Mouse (Mus musculus): Measurements from ENCODE around the gene Irf4. TPM values are rescaled to one million over a fixed set of nuclear protein-coding genes. Genes with fewer than 3 reads are reported as not detected.

Gene Irf4
- polyA plus RNA-seq, 1 experiment from 2014 or later: 0.15 TPM

DNA sequence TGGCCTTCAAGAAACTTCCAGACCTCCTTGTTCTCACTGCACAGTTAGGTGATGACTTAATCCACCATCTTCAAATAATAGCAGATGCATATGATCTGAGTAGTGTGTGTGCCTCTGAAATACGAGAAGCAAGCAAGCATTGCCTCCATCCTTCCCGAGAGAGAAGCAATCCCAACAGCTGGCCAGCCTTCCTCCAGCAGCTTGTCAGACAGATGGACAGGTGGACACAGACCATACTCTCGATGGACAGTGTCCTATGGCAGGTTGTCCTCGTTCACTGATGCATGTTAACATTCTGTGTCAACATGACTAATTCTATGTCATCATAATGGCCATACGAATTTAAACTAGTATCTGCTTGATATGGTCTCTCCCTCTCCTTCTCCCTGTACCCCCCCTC is 25.8 kb upstream of the Irf4 start:
- no peak overlapping the region for H3K4me3 ChIP-seq
- no peak for ATAC-seq (ENCODE audit: insufficient number of reproducible peaks, insufficient read depth, low FRiP score, low TSS enrichment, low read depth)
- H3K27me3 ChIP-seq: no peaks in the 10 kb centered on the region
- no peak overlapping the region for H3K9ac ChIP-seq
- no peak overlapping the region for H3K4me2 ChIP-seq
- H3K4me1 ChIP-seq: peaks cover 13% of the 10 kb centered on the region
- no peaks in the 10 kb centered on the region for H3K9me3 ChIP-seq
- no peak overlapping the region for H3K27ac ChIP-seq
- H3K36me3 ChIP-seq: no peaks in the 10 kb centered on the region
- WGBS: 48% methylated on average over 5 of the region's 5 CpGs

DNA sequence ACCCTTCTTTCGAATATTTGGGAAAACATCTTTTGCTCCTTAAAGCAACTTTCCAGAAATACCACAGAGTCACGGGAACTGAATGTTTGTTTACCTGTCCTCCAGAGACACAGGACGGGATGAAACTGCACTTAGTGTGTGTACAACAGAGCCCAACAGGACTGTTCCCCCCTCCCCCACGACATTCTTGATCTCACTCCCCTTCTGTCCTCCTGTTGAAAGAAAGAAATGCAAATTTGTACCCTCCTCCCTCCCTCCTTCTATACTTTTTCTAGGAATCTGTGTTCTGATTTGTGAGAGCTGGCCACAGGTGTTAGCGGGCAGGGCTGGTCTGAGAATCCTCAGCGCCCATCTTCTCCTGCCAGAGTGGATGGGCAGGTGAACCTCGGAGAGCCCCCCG is 25.2 kb upstream of the Irf4 start:
- H3K4me3 ChIP-seq: no peak overlapping the region
- no peak overlapping the region for H3K4me2 ChIP-seq
- H3K36me3 ChIP-seq: no peaks in the 10 kb centered on the region
- no peak overlapping the region for H3K27ac ChIP-seq
- no peaks in the 10 kb centered on the region for H3K9me3 ChIP-seq
- no peak for ATAC-seq (ENCODE audit: insufficient number of reproducible peaks, insufficient read depth, low FRiP score, low TSS enrichment, low read depth)
- 61% methylated on average over 8 of the region's 8 CpGs for WGBS
- H3K4me1 ChIP-seq: peaks cover 13% of the 10 kb centered on the region
- no peaks in the 10 kb centered on the region for H3K27me3 ChIP-seq
- no peak overlapping the region for H3K9ac ChIP-seq

GRCm38 (mm10) chr13:30724691-30725271 is 24.2 kb upstream of the Irf4 start:
- H3K36me3 ChIP-seq: no peaks in the 10 kb centered on the region
- H3K9ac ChIP-seq: 0 out of 2 replicates have a peak overlapping the region, but pooled peaks have one; percentile 2
- H3K9me3 ChIP-seq: no peaks in the 10 kb centered on the region
- WGBS: 24% methylated on average over 7 of the region's 7 CpGs
- H3K4me1 ChIP-seq: peaks cover 13% of the 10 kb centered on the region
- peak overlapping the region; percentile 29 for H3K4me2 ChIP-seq
- no peak overlapping the region for H3K4me3 ChIP-seq
- no peak for ATAC-seq (ENCODE audit: insufficient number of reproducible peaks, insufficient read depth, low FRiP score, low TSS enrichment, low read depth)
- no peak overlapping the region for H3K27ac ChIP-seq
- no peaks in the 10 kb centered on the region for H3K27me3 ChIP-seq

DNA sequence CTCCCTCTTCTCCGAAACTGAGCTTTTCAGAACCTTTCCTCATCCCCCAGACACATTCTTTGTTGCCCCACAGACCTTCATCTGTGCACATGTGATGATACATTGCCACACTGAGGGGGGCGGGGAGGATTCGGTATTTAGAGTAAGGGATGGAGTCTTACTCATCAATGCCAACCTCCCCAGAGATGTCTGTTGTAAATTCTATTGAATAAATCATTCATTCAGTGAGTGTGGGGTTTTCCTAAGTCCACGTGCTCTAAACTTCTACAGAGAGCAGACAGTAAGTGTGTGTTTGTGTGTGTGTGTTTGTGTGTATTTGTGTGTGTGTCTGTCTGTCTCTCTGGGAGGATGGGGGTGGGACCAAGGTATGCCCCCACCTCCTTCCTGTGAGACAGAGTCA is 22.1 kb upstream of the Irf4 start:
- Histone ChIP-seq H3K27ac (no peak overlapping the region), H3K9ac (no peak overlapping the region), H3K4me1 (peaks cover 13% of the 10 kb centered on the region), H3K4me3 (no peak overlapping the region), H3K36me3 (no peaks in the 10 kb centered on the region), H3K4me2 (no peak overlapping the region), H3K9me3 (no peaks in the 10 kb centered on the region), H3K27me3 (no peaks in the 10 kb centered on the region)
- 81% methylated on average over 4 of the region's 4 CpGs for WGBS
- no peak for ATAC-seq (ENCODE audit: insufficient number of reproducible peaks, insufficient read depth, low FRiP score, low TSS enrichment, low read depth)

- Histone ChIP-seq H3K27ac (no peak overlapping the region), H3K4me3 (no peak overlapping the region), H3K36me3 (no peaks in the 10 kb centered on the region), H3K9ac (no peak overlapping the region), H3K4me1 (peaks cover 8% of the 10 kb centered on the region), H3K27me3 (no peaks in the 10 kb centered on the region), H3K4me2 (no peak overlapping the region), H3K9me3 (no peaks in the 10 kb centered on the region)
- no peak for ATAC-seq (ENCODE audit: insufficient number of reproducible peaks, insufficient read depth, low FRiP score, low TSS enrichment, low read depth)
- 93% methylated on average over 7 of the region's 7 CpGs for WGBS
Measured at GRCm38 (mm10) chr13:30728155-30728554, 20.9 kb upstream of the Irf4 start.

GRCm38 (mm10) chr13:30729245-30729644 is 19.8 kb upstream of the Irf4 start:
- H3K4me1 ChIP-seq: peaks cover 8% of the 10 kb centered on the region
- no peaks in the 10 kb centered on the region for H3K9me3 ChIP-seq
- no peak overlapping the region for H3K4me3 ChIP-seq
- H3K27ac ChIP-seq: no peak overlapping the region
- WGBS: 41% methylated on average over 6 of the region's 6 CpGs
- H3K36me3 ChIP-seq: no peaks in the 10 kb centered on the region
- no peak overlapping the region for H3K9ac ChIP-seq
- no peaks in the 10 kb centered on the region for H3K27me3 ChIP-seq
- no peak for ATAC-seq (ENCODE audit: insufficient number of reproducible peaks, insufficient read depth, low FRiP score, low TSS enrichment, low read depth)
- no peak overlapping the region for H3K4me2 ChIP-seq

DNA sequence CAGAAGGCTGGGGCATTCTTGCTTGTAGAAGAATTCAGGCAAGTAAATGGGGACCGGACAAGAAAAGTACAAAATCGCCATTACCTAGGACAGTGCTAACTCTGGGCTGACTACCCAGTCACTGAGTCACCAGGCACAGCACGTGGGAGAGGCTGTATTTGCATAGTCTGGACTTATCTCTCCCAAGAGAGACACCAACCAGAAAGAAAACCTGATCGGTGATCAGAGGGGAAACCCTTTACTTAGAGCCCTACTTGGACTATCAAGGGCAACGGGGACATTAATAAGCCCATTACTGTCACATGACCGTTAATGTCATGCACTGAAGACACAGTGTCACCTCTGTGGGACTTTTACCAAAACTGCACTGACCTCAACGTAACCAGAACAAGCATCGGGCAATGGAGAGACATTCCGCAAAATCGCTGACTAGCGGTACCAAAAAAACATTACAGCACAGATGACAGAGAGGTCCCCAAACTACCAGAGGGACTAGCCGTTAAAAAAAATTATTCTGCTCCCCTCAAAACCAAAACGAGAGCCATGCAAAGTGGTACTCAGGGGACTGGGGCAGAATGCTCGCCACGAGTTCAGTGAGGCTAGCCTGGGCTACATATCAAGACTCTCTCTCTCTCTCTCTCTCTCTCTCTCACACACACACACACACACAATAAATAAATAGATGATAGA is 18.8 kb upstream of the Irf4 start:
- no peak for ATAC-seq (ENCODE audit: insufficient number of reproducible peaks, insufficient read depth, low FRiP score, low TSS enrichment, low read depth)
- Histone ChIP-seq H3K27ac (no peak overlapping the region), H3K9me3 (no peaks in the 10 kb centered on the region), H3K4me1 (peaks cover under 1% of the 10 kb centered on the region), H3K4me3 (no peak overlapping the region), H3K27me3 (no peaks in the 10 kb centered on the region), H3K4me2 (no peak overlapping the region), H3K9ac (no peak overlapping the region), H3K36me3 (no peaks in the 10 kb centered on the region)
- 85% methylated on average over 15 of the region's 15 CpGs for WGBS

DNA sequence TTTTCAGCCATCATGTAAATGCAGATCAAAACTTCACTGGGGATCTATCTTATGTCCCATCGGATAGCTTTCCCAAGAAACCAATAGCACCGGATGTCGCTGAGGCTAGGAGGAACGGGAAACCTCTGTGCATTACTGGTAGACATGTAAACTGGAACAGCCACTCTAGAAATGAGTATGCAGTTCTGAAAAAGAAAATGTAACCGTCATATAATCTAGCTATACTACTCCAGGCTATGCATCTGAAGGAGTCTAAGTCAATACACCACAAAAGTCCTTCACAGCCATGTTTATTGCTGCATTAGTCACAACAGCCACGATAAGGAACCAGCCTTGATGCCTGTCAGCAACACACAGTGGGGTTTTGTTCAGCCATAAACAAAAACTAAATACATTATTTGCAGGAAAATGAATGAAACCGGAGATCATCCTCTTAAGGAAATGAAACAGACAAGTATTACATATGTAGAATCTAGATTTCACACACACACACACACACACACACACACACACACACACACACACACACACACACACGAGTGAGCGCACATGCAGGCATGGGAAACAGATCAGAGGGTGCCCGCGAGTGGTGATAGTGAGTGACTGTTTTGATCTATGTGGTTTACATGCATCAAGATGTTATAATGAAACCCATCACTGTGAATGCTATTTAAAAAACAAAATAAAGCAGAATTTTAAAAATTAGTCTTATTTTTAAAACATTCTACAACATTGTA is 16.1 kb upstream of the Irf4 start:
- Histone ChIP-seq H3K4me2 (no peak overlapping the region), H3K4me3 (no peak overlapping the region), H3K4me1 (no peaks in the 10 kb centered on the region), H3K27me3 (no peaks in the 10 kb centered on the region), H3K9me3 (no peaks in the 10 kb centered on the region), H3K27ac (no peak overlapping the region), H3K36me3 (no peaks in the 10 kb centered on the region), H3K9ac (no peak overlapping the region)
- no peak for ATAC-seq (ENCODE audit: insufficient number of reproducible peaks, insufficient read depth, low FRiP score, low TSS enrichment, low read depth)
- WGBS: 83% methylated on average over 11 of the region's 11 CpGs

- Histone ChIP-seq H3K4me3 (no peak overlapping the region), H3K27me3 (no peaks in the 10 kb centered on the region), H3K4me1 (no peaks in the 10 kb centered on the region), H3K36me3 (no peaks in the 10 kb centered on the region), H3K9me3 (no peaks in the 10 kb centered on the region), H3K4me2 (no peak overlapping the region), H3K27ac (no peak overlapping the region), H3K9ac (no peak overlapping the region)
- 80% methylated on average over 5 of the region's 5 CpGs for WGBS
- no peak for ATAC-seq (ENCODE audit: insufficient number of reproducible peaks, insufficient read depth, low FRiP score, low TSS enrichment, low read depth)
Measured at GRCm38 (mm10) chr13:30736721-30737120, 12.3 kb upstream of the Irf4 start.

DNA sequence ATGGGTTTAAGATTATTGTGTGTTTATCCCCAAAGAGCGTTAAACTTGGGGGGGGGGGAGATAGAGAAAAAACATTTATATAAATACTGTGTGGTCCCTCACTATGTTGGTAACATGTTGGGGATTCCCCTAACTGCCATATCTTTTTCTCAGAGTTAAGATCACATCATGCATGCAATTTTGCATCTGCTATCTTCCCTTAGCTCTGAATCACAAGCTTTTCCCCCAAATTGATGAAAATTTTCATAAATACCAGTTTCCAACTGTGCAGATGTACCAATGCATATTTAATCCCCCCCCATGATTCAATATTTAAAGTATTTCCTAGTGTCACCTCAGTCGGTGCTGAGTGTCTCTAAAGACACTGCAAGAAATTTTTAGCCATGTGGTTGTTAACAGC is 11.8 kb upstream of the Irf4 start:
- 90% methylated on average over 2 of the region's 2 CpGs for WGBS
- ATAC-seq (ENCODE audit: insufficient number of reproducible peaks, insufficient read depth, low FRiP score, low TSS enrichment, low read depth): no peak

DNA sequence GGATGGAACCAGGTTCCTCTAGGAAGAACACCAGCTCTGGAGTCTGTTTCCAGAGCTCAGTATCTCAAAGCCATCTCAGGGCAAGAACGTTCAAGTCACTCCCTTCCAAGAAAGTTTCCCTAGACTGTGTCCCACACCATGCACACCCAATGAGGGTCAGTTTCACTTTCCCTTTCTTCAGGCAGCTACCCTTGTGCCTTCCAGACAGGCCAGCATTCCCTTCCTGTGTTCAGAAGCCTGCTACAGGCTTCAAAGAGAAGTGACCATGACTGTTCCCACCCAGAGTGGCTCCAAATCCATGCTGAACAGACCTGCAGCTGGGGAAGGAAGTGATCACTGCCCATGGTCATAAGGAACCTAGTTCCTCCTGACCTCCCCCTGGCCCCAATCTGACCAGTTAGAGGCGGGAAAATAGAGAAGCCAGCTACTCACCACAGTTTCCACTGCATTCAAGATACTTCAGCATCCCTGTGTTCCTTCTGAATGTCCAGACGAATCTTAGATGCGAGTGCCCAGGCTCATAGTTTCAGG is 10.7 kb upstream of the Irf4 start:
- 85% methylated on average over 4 of the region's 4 CpGs for WGBS

More for the DNA sequence above, 11.8 kb upstream of the Irf4 start:
- Histone ChIP-seq H3K27ac (no peak overlapping the region), H3K9ac (no peak overlapping the region), H3K4me3 (no peak overlapping the region), H3K27me3 (no peaks in the 10 kb centered on the region), H3K9me3 (no peaks in the 10 kb centered on the region), H3K4me1 (no peaks in the 10 kb centered on the region), H3K4me2 (no peak overlapping the region), H3K36me3 (no peaks in the 10 kb centered on the region)

DNA sequence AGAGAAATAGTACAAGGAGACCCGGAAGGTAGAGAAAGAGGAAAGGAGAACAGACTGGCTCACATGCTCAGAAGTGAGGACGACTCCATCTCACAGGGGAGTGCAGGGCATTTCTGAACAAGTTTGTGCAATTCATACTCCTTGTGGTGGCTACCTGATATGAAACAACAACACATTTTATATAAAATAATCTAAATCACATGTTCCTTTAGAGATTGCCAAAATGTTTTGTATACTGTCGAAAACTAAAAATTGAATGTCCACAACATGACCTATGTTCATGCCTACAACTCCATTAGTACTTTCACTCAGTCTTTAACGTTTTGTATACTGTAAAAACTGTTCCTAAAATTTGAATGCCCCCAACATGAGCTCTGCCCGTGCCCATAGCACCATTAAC is 7.9 kb upstream of the Irf4 start:
- H3K9me3 ChIP-seq: no peaks in the 10 kb centered on the region
- no peak overlapping the region for H3K4me3 ChIP-seq
- H3K36me3 ChIP-seq: no peaks in the 10 kb centered on the region
- no peaks in the 10 kb centered on the region for H3K4me1 ChIP-seq
- peaks cover 5% of the 10 kb centered on the region for H3K27me3 ChIP-seq
- H3K4me2 ChIP-seq: no peak overlapping the region
- 78% methylated on average over 5 of the region's 5 CpGs for WGBS
- no peak overlapping the region for H3K9ac ChIP-seq
- no peak overlapping the region for H3K27ac ChIP-seq
- ATAC-seq (ENCODE audit: insufficient number of reproducible peaks, insufficient read depth, low FRiP score, low TSS enrichment, low read depth): no peak

More for the DNA sequence above, 10.7 kb upstream of the Irf4 start:
- ATAC-seq (ENCODE audit: insufficient number of reproducible peaks, insufficient read depth, low FRiP score, low TSS enrichment, low read depth): no peak
- Histone ChIP-seq H3K4me1 (no peaks in the 10 kb centered on the region), H3K36me3 (no peaks in the 10 kb centered on the region), H3K27ac (no peak overlapping the region), H3K4me3 (no peak overlapping the region), H3K27me3 (no peaks in the 10 kb centered on the region), H3K9me3 (no peaks in the 10 kb centered on the region), H3K4me2 (no peak overlapping the region), H3K9ac (no peak overlapping the region)

All from embryonic facial prominence, embryonic 13.5 days (tissue).